Mouse (Mus musculus): ENCODE data around the gene Olfr1137.

GRCm38 (mm10) chr2:87713079-87713478, at the start of gene Olfr1137:
- TF ChIP-seq POLR2A (IDR thresholded peaks at IDR 0.05; ENCODE audit: low read depth, low read length) (no peak), CTCF (IDR thresholded peaks at IDR 0.05; ENCODE audit: extremely low read depth, insufficient read length, insufficient replicate concordance, low read depth, low read length) (no peak)
